Mouse (Mus musculus) forelimb bud, embryonic 11.5 days (tissue): ENCODE results near the gene Cpeb3.
"Not testable (repeated sequence)": the region's sequence is repeated elsewhere in the genome, so short reads cannot be mapped to it uniquely, and the experiment has no call there.

Experiments used
- DNase-seq: peaks from one replicate; pipeline ENCODE4 v3.0.0-alpha.2; 2012; ENCODE audit warnings: low read depth, low spot score

The Cpeb3 gene

GRCm38 (mm10) chr19:37156770-37157336 is 51.5 kb downstream of the Cpeb3 start:
- DNase-seq, result no peak

DNA sequence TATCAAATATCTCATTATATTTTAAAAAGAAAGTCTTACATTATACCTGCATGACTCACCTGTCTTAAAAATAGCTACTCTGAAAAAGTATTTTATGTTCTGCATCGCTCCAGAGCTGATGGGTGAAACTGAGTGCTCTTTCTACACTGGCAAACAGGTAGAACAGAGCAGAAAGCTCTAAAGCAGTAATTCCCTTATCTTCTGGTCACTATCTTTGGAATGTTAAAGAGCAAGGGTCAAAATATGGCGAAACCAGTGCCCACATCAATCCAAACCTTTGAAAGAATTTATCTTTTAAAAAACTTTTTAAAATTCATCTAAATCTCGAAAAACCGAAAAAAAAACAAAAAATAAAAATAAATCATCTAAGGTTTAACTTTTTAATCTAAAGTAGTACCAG is 52.4 kb downstream of the Cpeb3 start:
- no peak for DNase-seq

GRCm38 (mm10) chr19:37147145-37147544 is 61.3 kb downstream of the Cpeb3 start:
- DNase-seq, result no peak

GRCm38 (mm10) chr19:37145846-37146245 is 62.6 kb downstream of the Cpeb3 start:
- no peak for DNase-seq

GRCm38 (mm10) chr19:37145401-37145800 is 63.0 kb downstream of the Cpeb3 start:
- no peak for DNase-seq

- no peak for DNase-seq
Observed at GRCm38 (mm10) chr19:37141623-37142022, 66.8 kb downstream of the Cpeb3 start.

- no peak for DNase-seq
Observed at GRCm38 (mm10) chr19:37137133-37137532, 71.3 kb downstream of the Cpeb3 start.

- DNase-seq, result not testable (repeated sequence)
Observed at GRCm38 (mm10) chr19:37135459-37135858, 72.9 kb downstream of the Cpeb3 start.

- DNase-seq, result no peak
Observed at GRCm38 (mm10) chr19:37133666-37134065, 74.7 kb downstream of the Cpeb3 start.

DNA sequence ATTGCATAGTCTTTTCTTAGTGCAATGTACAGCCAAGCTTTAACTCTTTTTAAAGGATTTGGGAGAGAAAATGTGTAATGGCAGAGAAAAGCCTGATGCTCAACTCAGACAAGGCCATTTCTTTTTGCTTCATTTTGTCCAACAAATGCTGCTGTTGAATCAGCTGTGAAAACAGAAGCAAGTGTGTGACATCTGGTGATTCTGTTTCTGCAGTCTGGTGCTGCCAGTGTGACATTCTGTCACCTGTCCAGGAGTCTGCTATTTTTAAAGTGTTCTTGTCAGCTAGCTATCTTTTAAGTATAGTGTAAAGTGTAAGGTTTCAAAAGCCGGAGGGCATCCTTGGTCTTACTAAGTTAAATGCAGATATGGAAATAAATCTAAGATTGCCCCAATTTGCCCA is 76.7 kb downstream of the Cpeb3 start:
- DNase-seq, result no peak

- DNase-seq, result no peak
Observed at GRCm38 (mm10) chr19:37128461-37128860, 79.9 kb downstream of the Cpeb3 start.

DNA sequence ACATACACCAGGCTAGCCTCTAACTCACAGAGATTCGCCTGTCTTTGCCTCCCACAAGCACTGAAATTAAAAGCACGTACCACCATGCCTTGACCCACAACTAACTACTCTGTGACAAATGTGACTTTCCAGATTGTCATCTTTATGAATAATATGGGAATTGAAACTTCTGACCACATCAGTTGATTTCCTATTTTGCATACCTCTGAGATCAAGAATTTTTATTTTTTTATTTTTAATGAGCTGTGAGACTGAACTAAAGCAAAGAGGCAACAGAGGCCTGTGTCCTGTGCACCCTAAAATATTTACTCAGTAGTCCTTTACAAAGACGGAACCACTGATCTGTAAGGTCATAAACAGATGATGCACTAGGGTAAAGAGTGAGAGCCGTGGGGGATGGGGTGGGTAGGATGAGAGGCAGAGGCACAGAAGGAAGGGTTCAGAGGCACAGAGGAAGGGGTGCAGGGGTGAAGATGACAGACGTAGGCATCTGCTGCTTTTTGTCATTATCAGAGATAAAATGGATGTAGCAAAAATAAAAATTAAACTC is 81.3 kb downstream of the Cpeb3 start:
- DNase-seq, result no peak

- no peak for DNase-seq
Observed at GRCm38 (mm10) chr19:37124961-37125360, 83.4 kb downstream of the Cpeb3 start.

- no peak for DNase-seq
Observed at GRCm38 (mm10) chr19:37119281-37119680, 89.1 kb downstream of the Cpeb3 start.

- DNase-seq, result no peak
Observed at GRCm38 (mm10) chr19:37115824-37116223, 92.6 kb downstream of the Cpeb3 start.

DNA sequence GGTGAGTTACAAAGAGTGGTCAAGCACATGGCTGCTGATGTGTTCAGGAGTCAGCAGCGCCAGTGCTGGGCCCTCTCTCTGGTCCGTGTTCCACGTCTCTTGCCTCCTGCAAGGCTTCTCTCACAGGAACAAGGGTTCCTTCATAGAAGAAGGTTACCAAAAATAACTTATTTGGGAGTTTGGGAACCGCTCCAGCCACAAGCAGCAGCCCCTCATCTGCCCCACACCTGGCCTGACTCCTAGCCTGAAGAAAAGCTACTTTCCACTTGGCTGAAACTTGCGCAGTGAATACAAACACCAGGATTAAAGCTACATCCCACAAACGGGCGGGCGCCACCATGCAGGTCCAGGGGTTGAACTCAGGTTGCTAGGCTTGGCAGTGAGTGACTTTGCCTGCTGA is 93.0 kb downstream of the Cpeb3 start:
- no peak for DNase-seq

DNA sequence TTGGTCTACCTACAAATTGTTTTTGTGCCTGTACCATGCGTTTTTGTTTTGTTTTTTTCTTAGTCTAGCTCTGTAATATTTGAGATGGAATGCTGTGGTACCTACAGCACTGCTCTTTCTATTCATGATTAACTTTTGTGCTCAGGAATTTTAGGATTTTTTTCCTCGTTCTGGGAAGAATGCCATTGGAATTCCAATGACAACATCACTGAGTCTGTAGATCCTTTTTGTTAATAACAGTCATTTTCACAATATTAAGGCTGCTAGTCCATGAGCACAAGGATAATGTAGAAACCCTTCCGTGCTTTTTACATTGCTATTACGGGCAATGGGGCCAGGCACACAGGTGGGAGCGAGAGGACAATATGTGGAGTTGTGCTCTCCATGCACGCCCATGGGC is 96.6 kb downstream of the Cpeb3 start:
- DNase-seq, result no peak

DNA sequence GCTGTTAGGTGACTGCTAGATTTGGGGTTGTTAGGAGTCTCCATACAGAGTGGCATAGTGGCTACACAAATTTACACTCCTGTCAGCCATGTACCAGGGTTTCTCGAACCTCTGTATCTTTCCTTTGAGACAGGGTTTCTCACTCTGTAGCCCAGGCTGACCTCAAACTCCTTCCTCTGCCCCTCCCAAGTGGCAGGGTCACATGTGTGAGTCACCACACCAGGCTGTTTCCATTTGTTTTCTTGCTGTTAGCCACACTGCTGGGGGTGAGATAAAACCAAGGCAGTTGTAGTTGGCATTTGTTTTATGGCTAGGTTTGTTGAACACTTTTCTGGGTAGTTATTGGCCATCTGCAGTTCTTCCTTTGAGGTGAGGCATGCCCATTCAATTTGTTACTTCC is 97.9 kb downstream of the Cpeb3 start:
- DNase-seq, result no peak

DNA sequence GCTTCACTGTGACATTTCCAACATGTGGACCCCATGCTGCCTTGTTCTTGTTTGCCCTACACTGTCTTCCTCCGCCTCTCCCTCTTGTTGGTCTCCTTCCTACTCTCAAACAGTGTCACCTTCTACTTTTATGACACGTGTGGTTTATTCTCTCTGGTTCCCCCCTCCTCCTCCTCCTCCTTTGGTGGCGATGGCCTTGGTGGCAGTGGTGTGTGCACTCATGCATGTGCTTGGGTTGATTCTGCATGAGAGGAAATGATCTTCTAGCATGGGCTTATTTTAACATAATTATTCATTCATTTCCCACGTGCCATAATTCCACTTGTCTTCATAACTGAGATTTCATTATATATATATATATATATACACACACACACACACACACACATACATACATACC is 98.5 kb downstream of the Cpeb3 start:
- no peak for DNase-seq

GRCm38 (mm10) chr19:37100689-37101088 is 107.7 kb downstream of the Cpeb3 start:
- no peak for DNase-seq

DNA sequence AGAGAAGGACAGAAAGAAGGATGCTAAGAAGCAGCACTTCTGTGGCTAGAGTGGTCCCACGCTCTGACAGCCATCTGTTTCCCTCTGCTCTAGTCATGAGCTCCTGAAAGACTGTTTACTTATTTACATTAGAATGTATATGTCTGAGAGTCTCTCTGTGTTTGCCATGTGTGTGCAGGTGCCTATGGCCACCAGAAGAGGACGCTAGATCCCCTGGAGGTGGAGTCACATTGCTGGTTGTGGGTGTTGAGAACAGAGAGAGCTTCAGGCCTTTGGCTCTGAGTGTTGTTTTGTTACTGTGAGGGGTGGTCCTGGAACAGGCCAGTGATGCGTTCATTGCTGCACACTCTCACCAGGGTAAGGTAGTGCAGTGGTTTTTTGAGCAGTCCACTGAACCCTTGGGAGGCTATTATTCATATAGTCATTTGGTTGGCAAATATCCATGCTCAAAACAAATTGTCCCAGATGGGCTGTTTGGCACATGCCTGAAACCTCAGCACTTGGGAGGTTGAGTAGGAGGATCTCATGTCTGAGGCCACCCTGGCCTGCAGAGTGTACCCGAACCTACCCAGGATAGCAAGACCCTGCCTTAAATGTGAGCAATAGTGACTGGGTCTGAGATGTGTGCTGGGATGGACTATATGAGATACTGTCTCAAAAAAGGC is 112.6 kb downstream of the Cpeb3 start:
- DNase-seq, result no peak

DNA sequence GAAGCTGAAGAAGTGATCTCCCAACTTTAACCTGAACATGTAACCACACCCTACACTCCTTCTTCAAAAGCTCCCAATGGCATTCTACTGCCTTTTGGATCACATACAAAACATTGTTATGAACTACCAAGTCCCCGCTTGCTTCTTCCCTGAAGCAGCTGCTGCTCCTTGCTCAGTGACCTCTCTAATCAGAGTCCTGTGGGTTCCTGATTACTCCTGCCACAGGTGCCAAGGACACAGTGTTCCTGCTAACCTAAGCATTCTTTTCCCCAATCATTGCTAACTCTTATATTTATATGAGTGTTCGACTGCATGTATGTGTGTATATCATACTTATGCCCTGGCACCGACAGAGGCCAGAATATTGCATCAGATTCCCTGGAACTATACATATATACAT is 115.2 kb downstream of the Cpeb3 start:
- no peak for DNase-seq
